ENCODE assay signal across 9 mouse cellular contexts in the genomic region with DNA sequence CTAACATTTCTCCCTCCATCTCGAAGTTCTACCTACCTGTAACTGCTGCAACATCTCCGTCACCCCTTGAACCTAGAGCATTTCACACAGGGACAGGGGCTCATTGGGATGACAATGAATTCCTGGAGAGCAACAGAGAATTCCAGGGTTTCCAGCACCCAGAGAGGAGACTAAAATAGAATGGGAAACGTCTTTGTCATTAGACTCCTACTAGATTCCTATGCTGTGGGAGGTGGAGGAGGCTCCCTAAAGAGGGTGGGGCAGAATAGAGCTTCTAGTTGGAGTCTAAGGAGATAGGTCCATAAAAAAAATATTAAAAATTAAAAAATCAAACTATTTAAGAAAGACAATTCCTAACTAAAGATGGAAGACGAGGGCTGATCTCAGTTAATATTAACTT. TPM values are rescaled to one million over a fixed set of nuclear protein-coding genes. Genes with fewer than 3 reads are reported as not detected.
DNase-seq lines count a peak whose midpoint lies in the region; ATAC-seq and TF ChIP-seq lines count a peak whose summit lies in the region.
"Had no signal": no experiment of that assay in that cellular context is flagged by ENCODE, and none has a peak within 500 bp of the region (broad histone marks: within the 10 kb centered on the region; RNA-seq: fewer than 3 reads in every experiment).

No protein-coding gene starts in this region.

- no peaks in the 10 kb centered on the region for H3K36me3 ChIP-seq in neural tube, embryonic 11.5 days (ENCODE audit: control insufficient read depth, insufficient read depth, low read length)
- H3K36me3 ChIP-seq in limb, embryonic 11.5 days (ENCODE audit: control insufficient read depth, insufficient read depth, low read length), result no peaks in the 10 kb centered on the region
- no peaks in the 10 kb centered on the region for H3K36me3 ChIP-seq in lung, postnatal 0 days (ENCODE audit: insufficient read depth, low read length)

- H3K4me1 ChIP-seq in neural tube, embryonic 11.5 days (ENCODE audit: control insufficient read depth, insufficient read depth, low read length), result no peaks in the 10 kb centered on the region; the same call in 1 of the 2 replicates
- H3K4me1 ChIP-seq in limb, embryonic 11.5 days (ENCODE audit: control insufficient read depth, insufficient read depth, low read length), result 0 out of 2 replicates have a peak, but pooled peaks cover 2% of the 10 kb centered on the region
- no peaks in the 10 kb centered on the region for H3K4me1 ChIP-seq in lung, postnatal 0 days (ENCODE audit: insufficient read depth, low read depth, low read length)

- peak overlapping the region; percentile 49 for H3K4me3 ChIP-seq in neural tube, embryonic 11.5 days (ENCODE audit: low read depth, low read length)
- H3K4me3 ChIP-seq in limb, embryonic 11.5 days (ENCODE audit: low read depth, low read length), result no peak overlapping the region; the same call in 1 of the 2 replicates
- no peak overlapping the region for H3K4me3 ChIP-seq in lung, postnatal 0 days (ENCODE audit: low read depth, low read length)
- H3K4me3 ChIP-seq: myocyte had no signal

- no peak overlapping the region; the same call in 1 of the 2 replicates for H3K9ac ChIP-seq in neural tube, embryonic 11.5 days (ENCODE audit: low read length)
- H3K9ac ChIP-seq in limb, embryonic 11.5 days (ENCODE audit: low read length), result no peak overlapping the region
- no peak overlapping the region for H3K9ac ChIP-seq in lung, postnatal 0 days (replicated peaks; ENCODE audit: low read depth)

- TF ChIP-seq CTCF in lung, postnatal 0 days (IDR thresholded peaks at IDR 0.05), result no peak

- no peaks in the 10 kb centered on the region for H3K9me3 ChIP-seq in neural tube, embryonic 11.5 days (ENCODE audit: control insufficient read depth, low read length)
- no peaks in the 10 kb centered on the region for H3K9me3 ChIP-seq in limb, embryonic 11.5 days (ENCODE audit: control insufficient read depth, low read length)
- no peaks in the 10 kb centered on the region for H3K9me3 ChIP-seq in lung, postnatal 0 days (ENCODE audit: low read length)

- no peak for TF ChIP-seq EP300 in lung, postnatal 0 days (IDR thresholded peaks at IDR 0.05)

- DNase-seq in embryo, embryonic 10.5 days (ENCODE audit: low spot score), result peak; percentile 6
- no peak for DNase-seq in embryo, embryonic 9.5 days (ENCODE audit: extremely low spot score)
- no peak for DNase-seq in neural tube, embryonic 11.5 days (ENCODE audit: low spot score)
- DNase-seq in neural tube, embryonic 10.5 days (ENCODE audit: extremely low spot score, low spot score), result no peak
- no peak for DNase-seq in limb, embryonic 11.5 days (ENCODE audit: low spot score)
- peak; percentile 23 for DNase-seq in telencephalon, adult 2 months (ENCODE audit: low read depth, low spot score)
- no peak for DNase-seq in ovary, postnatal 14 days (ENCODE audit: low spot score)
- DNase-seq in lung, postnatal 0 days (ENCODE audit: low spot score), result no peak

- no peak overlapping the region for H3K27ac ChIP-seq in neural tube, embryonic 11.5 days (ENCODE audit: low read depth, low read length)
- no peak overlapping the region for H3K27ac ChIP-seq in limb, embryonic 11.5 days (replicated peaks; ENCODE audit: low read depth, low read length)
- H3K27ac ChIP-seq in lung, postnatal 0 days (ENCODE audit: low read length), result no peak overlapping the region

- 52% methylated on average over 4 of the region's 4 CpGs for WGBS in neural tube, embryonic 11.5 days
- WGBS in limb, embryonic 11.5 days, result 49% methylated on average over 4 of the region's 4 CpGs
- WGBS in lung, postnatal 0 days, result 38% methylated on average over 4 of the region's 4 CpGs

- H3K27me3 ChIP-seq in neural tube, embryonic 11.5 days (ENCODE audit: control insufficient read depth, insufficient read depth, low read length), result 0 out of 2 replicates have a peak, but pooled peaks cover 2% of the 10 kb centered on the region
- peaks cover 3% of the 10 kb centered on the region; the same call in 1 of the 2 replicates for H3K27me3 ChIP-seq in limb, embryonic 11.5 days (ENCODE audit: control insufficient read depth, insufficient read depth, low read length)
- H3K27me3 ChIP-seq in lung, postnatal 0 days (replicated peaks; ENCODE audit: insufficient read depth, low read length), result no peaks in the 10 kb centered on the region

- H3K4me2 ChIP-seq in neural tube, embryonic 11.5 days (ENCODE audit: low read depth), result peak overlapping the region; percentile 88
- H3K4me2 ChIP-seq in limb, embryonic 11.5 days (ENCODE audit: low read depth, severe bottlenecking), result peak overlapping the region; percentile 88
- H3K4me2 ChIP-seq in lung, postnatal 0 days (replicated peaks; ENCODE audit: low read depth, low read length), result no peak overlapping the region

- no peak for ATAC-seq in neural tube, embryonic 11.5 days (ENCODE audit: insufficient read depth, low FRiP score, low TSS enrichment)
- no peak for ATAC-seq in limb, embryonic 11.5 days (ENCODE audit: insufficient number of reproducible peaks, low FRiP score, low TSS enrichment, low read depth)
- no peak for ATAC-seq in lung, postnatal 0 days

RNA-seq across cellular contexts. Expression of a gene that starts 0.5 kb away (rescaled TPM):
- 4.4 and 4.5 TPM in 2 replicates for polyA plus RNA-seq in neural tube, embryonic 11.5 days (2014; fragmentation: Nextera tagmentation; extraction: Ambion mirVana)
- polyA plus RNA-seq in limb, embryonic 11.5 days (2014; fragmentation: Nextera tagmentation; extraction: Ambion mirVana), result 0.85 and 1.4 TPM in 2 replicates
- 0.18 and 0.19 TPM in 2 replicates for polyA plus RNA-seq in lung, postnatal 0 days (2015; fragmentation: Nextera tagmentation; extraction: Ambion mirVana)
- polyA plus RNA-seq: myocyte had no signal

Comparison
In these comparisons a context has a peak if more than half of its experiments do, and no peak if none do; other contexts are left out.
1. DNase-seq: peak in embryo, embryonic 10.5 days (single experiment) and telencephalon, adult 2 months (single experiment); none in embryo, embryonic 9.5 days (single experiment), neural tube, embryonic 11.5 days (single experiment), neural tube, embryonic 10.5 days (single experiment), limb, embryonic 11.5 days (single experiment), ovary, postnatal 14 days (single experiment) and lung, postnatal 0 days (single experiment).